21 mouse cellular contexts compared by ENCODE assay signal in the genomic region with DNA sequence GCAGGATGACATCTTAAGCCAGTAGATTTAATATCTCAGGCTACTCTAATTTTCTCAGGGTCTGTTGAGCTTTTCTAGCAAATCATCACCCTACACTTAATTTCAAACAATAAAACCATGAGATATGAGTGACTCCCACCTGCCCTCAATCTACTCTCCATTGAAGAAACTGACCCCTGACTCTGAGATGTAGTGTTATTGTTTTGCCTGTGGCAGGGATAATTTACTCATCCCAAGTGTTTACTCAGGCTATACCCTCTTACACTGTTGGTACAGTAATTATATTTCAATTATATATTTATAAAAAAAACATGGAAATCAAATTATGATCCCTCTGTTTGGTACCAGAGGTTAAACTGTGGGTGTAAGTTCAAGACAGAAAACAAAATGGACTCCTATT. TPM values are rescaled to one million over a fixed set of nuclear protein-coding genes. Genes with fewer than 3 reads are reported as not detected.
DNase-seq lines count a peak whose midpoint lies in the region; ATAC-seq and TF ChIP-seq lines count a peak whose summit lies in the region.
"Had no signal": no experiment of that assay in that cellular context is flagged by ENCODE, and none has a peak within 500 bp of the region (broad histone marks: within the 10 kb centered on the region; RNA-seq: fewer than 3 reads in every experiment).

No protein-coding gene starts in this region.

- no peaks in the 10 kb centered on the region for H3K4me1 ChIP-seq in hindbrain, embryonic 11.5 days (replicated peaks; ENCODE audit: control insufficient read depth, insufficient read depth, low read length)
- no peaks in the 10 kb centered on the region for H3K4me1 ChIP-seq in hindbrain, postnatal 0 days (ENCODE audit: insufficient read depth, low read length)
- H3K4me1 ChIP-seq in hindbrain, embryonic 12.5 days: peaks cover 6% of the 10 kb centered on the region
- no peaks in the 10 kb centered on the region for H3K4me1 ChIP-seq in hindbrain, embryonic 16.5 days (ENCODE audit: control insufficient read depth, insufficient read depth, low read depth, low read length)
- H3K4me1 ChIP-seq in neural tube, embryonic 15.5 days: peaks cover 8% of the 10 kb centered on the region
- H3K4me1 ChIP-seq: embryonic facial prominence, embryonic 12.5 days; heart, embryonic 15.5 days had no signal

- H3K9me3 ChIP-seq in hindbrain, embryonic 11.5 days (ENCODE audit: control insufficient read depth, low read length): no peaks in the 10 kb centered on the region
- no peaks in the 10 kb centered on the region for H3K9me3 ChIP-seq in hindbrain, postnatal 0 days (ENCODE audit: low read length)
- H3K9me3 ChIP-seq in hindbrain, embryonic 12.5 days (replicated peaks): no peaks in the 10 kb centered on the region
- no peaks in the 10 kb centered on the region for H3K9me3 ChIP-seq in hindbrain, embryonic 16.5 days (ENCODE audit: control insufficient read depth, low read length)
- H3K9me3 ChIP-seq in neural tube, embryonic 15.5 days (replicated peaks): no peaks in the 10 kb centered on the region
- H3K9me3 ChIP-seq: embryonic facial prominence, embryonic 12.5 days; heart, embryonic 15.5 days; hindbrain, embryonic 15.5 days had no signal

- H3K4me3 ChIP-seq in hindbrain, embryonic 11.5 days (ENCODE audit: low read depth, low read length): no peak overlapping the region
- H3K4me3 ChIP-seq in hindbrain, postnatal 0 days (ENCODE audit: low read length): no peak overlapping the region
- no peak overlapping the region for H3K4me3 ChIP-seq in hindbrain, embryonic 12.5 days
- H3K4me3 ChIP-seq in hindbrain, embryonic 16.5 days (ENCODE audit: low read length): no peak overlapping the region
- no peak overlapping the region for H3K4me3 ChIP-seq in neural tube, embryonic 15.5 days (replicated peaks)
- H3K4me3 ChIP-seq: embryonic facial prominence, embryonic 12.5 days; heart, adult 2 months; heart, embryonic 15.5 days; hindbrain, embryonic 15.5 days had no signal

- no peak for DNase-seq in hindbrain, embryonic 11.5 days (ENCODE audit: low spot score)
- DNase-seq in hindbrain, postnatal 0 days (ENCODE audit: low spot score): no peak
- no peak for DNase-seq in retina, embryonic 14.5 days (ENCODE audit: low spot score)
- DNase-seq: adrenal gland, postnatal 14 days; cerebellum, adult 11-12 months; cerebellum, adult 9-10 months; cerebellum, postnatal 25 days; forebrain, postnatal 0 days; gastrocnemius, postnatal 14 days; heart, adult 2 months; heart, postnatal 14 days had no signal

- ATAC-seq in hindbrain, embryonic 11.5 days (ENCODE audit: low FRiP score): peak; percentile 55
- no peak for ATAC-seq in hindbrain, postnatal 0 days
- ATAC-seq in hindbrain, embryonic 12.5 days (ENCODE audit: low FRiP score): 0 out of 2 replicates have a peak, but pooled peaks have one; percentile 21
- ATAC-seq in hindbrain, embryonic 16.5 days: 0 out of 2 replicates have a peak, but pooled peaks have one; percentile 50
- ATAC-seq in neural tube, embryonic 15.5 days (ENCODE audit: low FRiP score): 0 out of 2 replicates have a peak, but pooled peaks have one; percentile 49
- ATAC-seq: activated CD4-positive, CD25-positive, alpha-beta regulatory T cell, adult 4 months; Patski had no signal

- H3K27ac ChIP-seq in hindbrain, embryonic 11.5 days (ENCODE audit: low read depth, low read length): no peak overlapping the region
- H3K27ac ChIP-seq in hindbrain, postnatal 0 days: no peak overlapping the region
- no peak overlapping the region for H3K27ac ChIP-seq in hindbrain, embryonic 12.5 days
- no peak overlapping the region for H3K27ac ChIP-seq in hindbrain, embryonic 16.5 days (ENCODE audit: low read depth, low read length)
- H3K27ac ChIP-seq in neural tube, embryonic 15.5 days (replicated peaks): no peak overlapping the region
- H3K27ac ChIP-seq: embryonic facial prominence, embryonic 12.5 days; heart, adult 2 months; heart, embryonic 15.5 days; hindbrain, embryonic 15.5 days had no signal

- no peaks in the 10 kb centered on the region for H3K36me3 ChIP-seq in hindbrain, embryonic 11.5 days (ENCODE audit: control insufficient read depth, insufficient read depth, low read length)
- no peaks in the 10 kb centered on the region for H3K36me3 ChIP-seq in hindbrain, postnatal 0 days (ENCODE audit: insufficient read depth, low read length)
- H3K36me3 ChIP-seq in hindbrain, embryonic 12.5 days: no peaks in the 10 kb centered on the region
- H3K36me3 ChIP-seq in hindbrain, embryonic 16.5 days (ENCODE audit: control insufficient read depth, insufficient read depth, low read length): no peaks in the 10 kb centered on the region
- H3K36me3 ChIP-seq in neural tube, embryonic 15.5 days: no peaks in the 10 kb centered on the region
- H3K36me3 ChIP-seq: embryonic facial prominence, embryonic 12.5 days; heart, embryonic 15.5 days; hindbrain, embryonic 15.5 days had no signal

- no peak for TF ChIP-seq CTCF in hindbrain, postnatal 0 days (IDR thresholded peaks at IDR 0.05; ENCODE audit: low read depth)

- H3K27me3 ChIP-seq in hindbrain, embryonic 11.5 days (ENCODE audit: control insufficient read depth, insufficient read depth, low read length): no peaks in the 10 kb centered on the region
- H3K27me3 ChIP-seq in hindbrain, postnatal 0 days (ENCODE audit: insufficient read depth, low read length): no peaks in the 10 kb centered on the region
- no peaks in the 10 kb centered on the region for H3K27me3 ChIP-seq in hindbrain, embryonic 12.5 days
- H3K27me3 ChIP-seq in hindbrain, embryonic 16.5 days (replicated peaks; ENCODE audit: control insufficient read depth, insufficient read depth, low read length): no peaks in the 10 kb centered on the region
- H3K27me3 ChIP-seq in neural tube, embryonic 15.5 days (replicated peaks): no peaks in the 10 kb centered on the region
- H3K27me3 ChIP-seq: CH12.LX; embryonic facial prominence, embryonic 12.5 days; heart, embryonic 15.5 days; hindbrain, embryonic 15.5 days had no signal

- no peak overlapping the region for H3K9ac ChIP-seq in hindbrain, embryonic 11.5 days (ENCODE audit: low read depth, low read length)
- no peak overlapping the region for H3K9ac ChIP-seq in hindbrain, postnatal 0 days (replicated peaks; ENCODE audit: low read length)
- no peak overlapping the region for H3K9ac ChIP-seq in hindbrain, embryonic 12.5 days
- no peak overlapping the region for H3K9ac ChIP-seq in hindbrain, embryonic 16.5 days (ENCODE audit: low read depth, low read length)
- H3K9ac ChIP-seq in neural tube, embryonic 15.5 days (replicated peaks): no peak overlapping the region
- H3K9ac ChIP-seq: embryonic facial prominence, embryonic 12.5 days; forebrain, postnatal 0 days; heart, embryonic 15.5 days; hindbrain, embryonic 15.5 days had no signal

- H3K4me2 ChIP-seq in hindbrain, embryonic 11.5 days (replicated peaks; ENCODE audit: low read depth, low read length): no peak overlapping the region
- no peak overlapping the region for H3K4me2 ChIP-seq in hindbrain, postnatal 0 days (ENCODE audit: low read depth, low read length)
- H3K4me2 ChIP-seq in hindbrain, embryonic 12.5 days (replicated peaks): no peak overlapping the region
- H3K4me2 ChIP-seq in hindbrain, embryonic 16.5 days (ENCODE audit: low read length): no peak overlapping the region
- peak overlapping the region; percentile 42; the same call in 1 of the 2 replicates for H3K4me2 ChIP-seq in neural tube, embryonic 15.5 days
- H3K4me2 ChIP-seq: embryonic facial prominence, embryonic 12.5 days; heart, embryonic 11.5 days; heart, embryonic 15.5 days had no signal

RNA-seq across cellular contexts. Expression of gene Adamts3, which starts 29.2 kb away (rescaled TPM):
- polyA plus RNA-seq in hindbrain, embryonic 11.5 days (2014; fragmentation: Nextera tagmentation; extraction: Ambion mirVana): 3.0 and 4.2 TPM in 2 replicates
- 18.9 and 19.2 TPM in 2 replicates for total RNA-seq in hindbrain, postnatal 0 days (2014; rRNA removed)
- 3.3 and 3.7 TPM in 2 replicates for polyA plus RNA-seq in hindbrain, postnatal 0 days (2015; fragmentation: Nextera tagmentation; extraction: Ambion mirVana)
- 3.8 and 4.6 TPM in 2 replicates for polyA plus RNA-seq in hindbrain, embryonic 12.5 days (2016; fragmentation: Nextera tagmentation; extraction: Ambion mirVana)
- polyA plus RNA-seq in hindbrain, embryonic 16.5 days (2015; fragmentation: Nextera tagmentation; extraction: Ambion mirVana): 3.9 and 4.4 TPM in 2 replicates
- polyA plus RNA-seq in neural tube, embryonic 15.5 days (2015; fragmentation: Nextera tagmentation; extraction: Ambion mirVana): 4.7 and 5.5 TPM in 2 replicates
- total RNA-seq: CH12.LX had no signal
- polyA plus RNA-seq: Patski had no signal
